Mouse (Mus musculus) cortical plate, adult 2 months (tissue): ENCODE results near the gene Ace3.

Experiments used
- CTCF ChIP-seq: fragments of 200-500 bp; IDR thresholded peaks from 2 replicates; pipeline ENCODE4 v1.5.1; 2011; ENCODE audit warnings: mild to moderate bottlenecking, control low read depth, low read length; ENCODE audit not compliant: insufficient read depth; ENCODE audit errors: extremely low read depth
- POLR2A ChIP-seq: fragments of 200-500 bp; IDR thresholded peaks from 2 replicates; pipeline ENCODE4 v1.6.1; 2011; ENCODE audit warnings: mild to moderate bottlenecking, low read length, control low read depth; ENCODE audit not compliant: insufficient read depth; ENCODE audit errors: extremely low read depth

DNA sequence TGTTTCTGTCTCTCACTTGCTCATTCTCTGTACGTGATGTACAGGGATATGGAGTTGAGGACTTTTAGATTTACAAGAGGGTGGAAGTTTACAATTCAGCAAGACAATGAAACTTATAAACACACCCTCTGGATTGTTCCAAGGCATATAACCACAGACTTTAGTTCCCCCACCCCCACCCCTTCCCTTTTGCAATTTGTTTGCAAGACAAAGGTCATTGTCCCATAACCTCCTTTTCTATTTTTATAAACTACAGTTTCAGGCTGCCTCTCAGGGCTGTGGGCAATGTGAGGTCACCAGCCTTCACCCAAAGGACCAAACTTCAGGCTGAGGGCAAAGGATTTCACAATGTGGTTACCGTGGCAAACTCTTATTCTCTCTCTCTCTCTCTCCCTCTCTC is 4.2 kb upstream of the Ace3 start:
- no peak for TF ChIP-seq CTCF
- TF ChIP-seq POLR2A, result no peak
